Mouse (Mus musculus): Measurements from ENCODE around the gene Cldn11.
A peak's percentile ranks its signal among the peaks of the same experiment; 100 is the strongest.
"Not testable (repeated sequence)": the region's sequence is repeated elsewhere in the genome, so short reads cannot be mapped to it uniquely, and the experiment has no call there.

Gene Cldn11

GRCm38 (mm10) chr3:31149706-31150105 is at the start of gene Cldn11:
Gene Cldn11, plus strand, starts transcription at chr3:31149920.
- DNase-seq (ENCODE audit: low read depth, low spot score) = no peak

GRCm38 (mm10) chr3:31100026-31100425 is 49.7 kb upstream of the Cldn11 start:
- no peak for DNase-seq (ENCODE audit: low read depth, low spot score)

GRCm38 (mm10) chr3:31100802-31101201 is 48.9 kb upstream of the Cldn11 start:
- no peak for DNase-seq (ENCODE audit: low read depth, low spot score)

- DNase-seq (ENCODE audit: low read depth, low spot score) = no peak
Measured at GRCm38 (mm10) chr3:31104936-31105335, 44.8 kb upstream of the Cldn11 start.

- DNase-seq (ENCODE audit: low read depth, low spot score) = no peak
Measured at GRCm38 (mm10) chr3:31106597-31106996, 43.1 kb upstream of the Cldn11 start.

- no peak for DNase-seq (ENCODE audit: low read depth, low spot score)
Measured at GRCm38 (mm10) chr3:31107674-31108073, 42.0 kb upstream of the Cldn11 start.

GRCm38 (mm10) chr3:31109108-31109507 is 40.6 kb upstream of the Cldn11 start:
- no peak for DNase-seq (ENCODE audit: low read depth, low spot score)

- DNase-seq (ENCODE audit: low read depth, low spot score) = no peak
Measured at GRCm38 (mm10) chr3:31123098-31123497, 26.6 kb upstream of the Cldn11 start.

GRCm38 (mm10) chr3:31126303-31126702 is 23.4 kb upstream of the Cldn11 start:
- DNase-seq (ENCODE audit: low read depth, low spot score) = no peak

GRCm38 (mm10) chr3:31126848-31127247 is 22.9 kb upstream of the Cldn11 start:
- DNase-seq (ENCODE audit: low read depth, low spot score) = no peak

- no peak for DNase-seq (ENCODE audit: low read depth, low spot score)
Measured at GRCm38 (mm10) chr3:31129766-31130165, 20.0 kb upstream of the Cldn11 start.

GRCm38 (mm10) chr3:31133664-31134063 is 16.1 kb upstream of the Cldn11 start:
- DNase-seq (ENCODE audit: low read depth, low spot score) = no peak

GRCm38 (mm10) chr3:31134246-31134645 is 15.5 kb upstream of the Cldn11 start:
- peak; percentile 28 for DNase-seq (ENCODE audit: low read depth, low spot score)

- no peak for DNase-seq (ENCODE audit: low read depth, low spot score)
Measured at GRCm38 (mm10) chr3:31134696-31135095, 15.0 kb upstream of the Cldn11 start.

- DNase-seq (ENCODE audit: low read depth, low spot score) = not testable (repeated sequence)
Measured at GRCm38 (mm10) chr3:31136591-31136990, 13.1 kb upstream of the Cldn11 start.

- peak; percentile 86 for DNase-seq (ENCODE audit: low read depth, low spot score)
Measured at GRCm38 (mm10) chr3:31138454-31139424, 11.0 kb upstream of the Cldn11 start.

- DNase-seq (ENCODE audit: low read depth, low spot score) = no peak
Measured at GRCm38 (mm10) chr3:31141621-31142020, 8.1 kb upstream of the Cldn11 start.

- not testable (repeated sequence) for DNase-seq (ENCODE audit: low read depth, low spot score)
Measured at GRCm38 (mm10) chr3:31145222-31145621, 4.5 kb upstream of the Cldn11 start.

GRCm38 (mm10) chr3:31145641-31146290 is 4.0 kb upstream of the Cldn11 start:
- DNase-seq (ENCODE audit: low read depth, low spot score) = peak; percentile 90

GRCm38 (mm10) chr3:31148595-31148994 is 1.1 kb upstream of the Cldn11 start:
- no peak for DNase-seq (ENCODE audit: low read depth, low spot score)

GRCm38 (mm10) chr3:31152108-31152507 is 2.4 kb downstream of the Cldn11 start:
- DNase-seq (ENCODE audit: low read depth, low spot score) = no peak

GRCm38 (mm10) chr3:31156126-31156525 is 6.4 kb downstream of the Cldn11 start:
- DNase-seq (ENCODE audit: low read depth, low spot score) = no peak

- no peak for DNase-seq (ENCODE audit: low read depth, low spot score)
Measured at GRCm38 (mm10) chr3:31157776-31158175, 8.1 kb downstream of the Cldn11 start.

Data from ES-CJ7 (cell line).